Comparison of ENCODE assay signal across 9 mouse cellular contexts in the genomic region with DNA sequence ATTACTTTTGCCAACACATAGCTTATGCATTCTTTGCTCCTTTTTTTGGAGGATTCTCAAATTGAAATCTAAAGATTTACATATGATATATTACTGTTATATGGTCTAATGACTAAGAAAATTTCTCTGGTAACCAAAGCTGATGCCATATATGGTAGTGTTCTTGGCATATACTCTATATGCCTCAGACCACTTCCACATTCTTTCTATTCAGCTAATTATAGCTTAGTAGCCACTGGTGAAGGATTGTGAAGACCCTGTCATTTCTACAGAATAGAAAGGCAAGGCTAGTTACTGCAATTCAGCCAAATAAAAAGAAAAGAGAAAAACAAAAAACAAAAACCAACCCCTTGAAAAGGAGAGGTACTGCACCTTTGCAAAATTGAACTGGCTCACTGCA. TPM values are rescaled to one million over a fixed set of nuclear protein-coding genes. Genes with fewer than 3 reads are reported as not detected.
A peak's percentile ranks its signal among the peaks of the same experiment; 100 is the strongest.
DNase-seq lines count a peak whose midpoint lies in the region; ATAC-seq and TF ChIP-seq lines count a peak whose summit lies in the region.
"Had no signal": no experiment of that assay in that cellular context is flagged by ENCODE, and none has a peak within 500 bp of the region (broad histone marks: within the 10 kb centered on the region; RNA-seq: fewer than 3 reads in every experiment).

No protein-coding gene starts in this region.

- peak overlapping the region; percentile 41 for H3K4me3 ChIP-seq in kidney, embryonic 15.5 days (replicated peaks)
- peak overlapping the region; percentile 38 for H3K4me3 ChIP-seq in hindbrain, embryonic 16.5 days (ENCODE audit: low read length)
- H3K4me3 ChIP-seq in midbrain, postnatal 0 days (ENCODE audit: low read depth, low read length) = peak overlapping the region; percentile 68

- H3K9me3 ChIP-seq in kidney, embryonic 15.5 days (replicated peaks) = no peaks in the 10 kb centered on the region
- no peaks in the 10 kb centered on the region for H3K9me3 ChIP-seq in hindbrain, embryonic 16.5 days (ENCODE audit: control insufficient read depth, low read length)
- no peaks in the 10 kb centered on the region for H3K9me3 ChIP-seq in midbrain, postnatal 0 days (ENCODE audit: low read length)

- H3K27ac ChIP-seq in kidney, embryonic 15.5 days = peak overlapping the region; percentile 62
- H3K27ac ChIP-seq in hindbrain, embryonic 16.5 days (ENCODE audit: low read depth, low read length) = no peak overlapping the region
- no peak overlapping the region for H3K27ac ChIP-seq in midbrain, postnatal 0 days (ENCODE audit: low read depth, low read length)

- no peaks in the 10 kb centered on the region for H3K27me3 ChIP-seq in kidney, embryonic 15.5 days
- H3K27me3 ChIP-seq in hindbrain, embryonic 16.5 days (replicated peaks; ENCODE audit: control insufficient read depth, insufficient read depth, low read length) = no peaks in the 10 kb centered on the region
- no peaks in the 10 kb centered on the region for H3K27me3 ChIP-seq in midbrain, postnatal 0 days (ENCODE audit: insufficient read depth, low read length)

- H3K4me1 ChIP-seq in kidney, embryonic 15.5 days = peaks cover 46% of the 10 kb centered on the region
- H3K4me1 ChIP-seq in hindbrain, embryonic 16.5 days (ENCODE audit: control insufficient read depth, insufficient read depth, low read depth, low read length) = peaks cover 47% of the 10 kb centered on the region
- peaks cover 9% of the 10 kb centered on the region for H3K4me1 ChIP-seq in midbrain, postnatal 0 days (ENCODE audit: insufficient read depth, low read length)

- DNase-seq in kidney, postnatal 4 days = no peak
- DNase-seq in brain, embryonic 14.5 days (ENCODE audit: low read depth) = peak; percentile 46
- no peak for DNase-seq in midbrain, postnatal 0 days (ENCODE audit: low spot score)
- DNase-seq in embryo, embryonic 9.5 days (ENCODE audit: extremely low spot score) = no peak
- DNase-seq in gastrocnemius, postnatal 4 days (ENCODE audit: low spot score in 2 of 2) = no peak
- DNase-seq in adrenal gland, postnatal 10 days = no peak
- DNase-seq: retina, postnatal 1 day had no signal

- ATAC-seq in kidney, embryonic 15.5 days (replicated peaks; ENCODE audit: low FRiP score) = no peak
- ATAC-seq in hindbrain, embryonic 16.5 days = no peak
- no peak for ATAC-seq in midbrain, postnatal 0 days (ENCODE audit: low FRiP score)

- peak overlapping the region; percentile 77 for H3K4me2 ChIP-seq in kidney, embryonic 15.5 days
- peak overlapping the region; percentile 82 for H3K4me2 ChIP-seq in hindbrain, embryonic 16.5 days (ENCODE audit: low read length)
- H3K4me2 ChIP-seq in midbrain, postnatal 0 days (ENCODE audit: low read depth, low read length, poor library complexity, severe bottlenecking) = peak overlapping the region; percentile 84

- H3K36me3 ChIP-seq in kidney, embryonic 15.5 days = peaks cover 23% of the 10 kb centered on the region
- H3K36me3 ChIP-seq in hindbrain, embryonic 16.5 days (ENCODE audit: control insufficient read depth, insufficient read depth, low read length) = peaks cover under 1% of the 10 kb centered on the region; the same call in 1 of the 2 replicates
- H3K36me3 ChIP-seq in midbrain, postnatal 0 days (ENCODE audit: insufficient read depth, low read length) = no peaks in the 10 kb centered on the region

- no peak for TF ChIP-seq CTCF in brain, embryonic 14.5 days (IDR thresholded peaks at IDR 0.05; ENCODE audit: borderline replicate concordance, extremely low read depth, insufficient read depth, insufficient read length)
- TF ChIP-seq CTCF in midbrain, postnatal 0 days (IDR thresholded peaks at IDR 0.05) = no peak

- TF ChIP-seq POLR2A in brain, embryonic 14.5 days (IDR thresholded peaks at IDR 0.05; ENCODE audit: borderline replicate concordance, extremely low read depth, insufficient read depth, insufficient read length, poor library complexity, severe bottlenecking) = no peak

- peak overlapping the region; percentile 39 for H3K9ac ChIP-seq in kidney, embryonic 15.5 days
- H3K9ac ChIP-seq in hindbrain, embryonic 16.5 days (ENCODE audit: low read depth, low read length) = peak overlapping the region; percentile 51
- H3K9ac ChIP-seq in midbrain, postnatal 0 days (replicated peaks; ENCODE audit: low read length, poor library complexity, severe bottlenecking) = peak overlapping the region; percentile 42

RNA-seq across cellular contexts. Expression of a gene that starts 3.6 kb away (rescaled TPM):
- polyA plus RNA-seq in kidney, embryonic 15.5 days (2015; fragmentation: Nextera tagmentation; extraction: Ambion mirVana) = 29.2 and 29.6 TPM in 2 replicates
- polyA plus RNA-seq in brain, embryonic 14.5 days (2012; rRNA removed) = 8.8 and 12.8 TPM in 2 replicates
- 11.2 and 11.5 TPM in 2 replicates for polyA plus RNA-seq in hindbrain, embryonic 16.5 days (2015; fragmentation: Nextera tagmentation; extraction: Ambion mirVana)
- total RNA-seq in midbrain, postnatal 0 days (2014; rRNA removed) = 38.0 and 45.1 TPM in 2 replicates
- polyA plus RNA-seq in midbrain, postnatal 0 days (2015; fragmentation: Nextera tagmentation; extraction: Ambion mirVana) = 12.2 and 14.2 TPM in 2 replicates
- 10 to 100 TPM; 84.0 to 90.4 TPM for total RNA-seq in gastrocnemius, postnatal 4 days (2021)
- 10 to 100 TPM; 62.7 to 71.0 TPM for total RNA-seq in adrenal gland, postnatal 10 days (2021)

RNA-seq across cellular contexts. Expression of a gene that starts 27.8 kb away (rescaled TPM):
- 552 and 602 TPM in 2 replicates for polyA plus RNA-seq in kidney, embryonic 15.5 days (2015; fragmentation: Nextera tagmentation; extraction: Ambion mirVana)
- polyA plus RNA-seq in brain, embryonic 14.5 days (2012; rRNA removed) = 207 and 320 TPM in 2 replicates
- 223 and 239 TPM in 2 replicates for polyA plus RNA-seq in hindbrain, embryonic 16.5 days (2015; fragmentation: Nextera tagmentation; extraction: Ambion mirVana)
- 46.2 and 57.2 TPM in 2 replicates for total RNA-seq in midbrain, postnatal 0 days (2014; rRNA removed)
- 133 and 142 TPM in 2 replicates for polyA plus RNA-seq in midbrain, postnatal 0 days (2015; fragmentation: Nextera tagmentation; extraction: Ambion mirVana)
- 10 to 100 TPM; 96.2 to 97.0 TPM for total RNA-seq in gastrocnemius, postnatal 4 days (2021)
- 10 to 100 TPM; 84.9 to 92.0 TPM for total RNA-seq in adrenal gland, postnatal 10 days (2021)

RNA-seq across cellular contexts. Expression of a gene that starts 48.7 kb away (rescaled TPM):
- 1.0 and 1.4 TPM in 2 replicates for polyA plus RNA-seq in kidney, embryonic 15.5 days (2015; fragmentation: Nextera tagmentation; extraction: Ambion mirVana)
- polyA plus RNA-seq in brain, embryonic 14.5 days (2012; rRNA removed) = 0.56 and 0.79 TPM in 2 replicates
- polyA plus RNA-seq in hindbrain, embryonic 16.5 days (2015; fragmentation: Nextera tagmentation; extraction: Ambion mirVana) = 0.35 and 0.40 TPM in 2 replicates
- 0.99 and 1.5 TPM in 2 replicates for total RNA-seq in midbrain, postnatal 0 days (2014; rRNA removed)
- 0.38 and 0.62 TPM in 2 replicates for polyA plus RNA-seq in midbrain, postnatal 0 days (2015; fragmentation: Nextera tagmentation; extraction: Ambion mirVana)
- total RNA-seq in gastrocnemius, postnatal 4 days (2021) = 1 to 10 TPM; 3.0 to 3.4 TPM
- 1 to 10 TPM; 6.3 to 6.5 TPM for total RNA-seq in adrenal gland, postnatal 10 days (2021)

RNA-seq across cellular contexts. Expression of a gene that starts 56.8 kb away (rescaled TPM):
- 5,533 and 6,211 TPM in 2 replicates for polyA plus RNA-seq in kidney, embryonic 15.5 days (2015; fragmentation: Nextera tagmentation; extraction: Ambion mirVana)
- polyA plus RNA-seq in brain, embryonic 14.5 days (2012; rRNA removed) = 2,174 and 2,845 TPM in 2 replicates
- polyA plus RNA-seq in hindbrain, embryonic 16.5 days (2015; fragmentation: Nextera tagmentation; extraction: Ambion mirVana) = 4,094 and 4,423 TPM in 2 replicates
- total RNA-seq in midbrain, postnatal 0 days (2014; rRNA removed) = 2,296 and 2,489 TPM in 2 replicates
- 5,099 and 5,106 TPM in 2 replicates for polyA plus RNA-seq in midbrain, postnatal 0 days (2015; fragmentation: Nextera tagmentation; extraction: Ambion mirVana)
- total RNA-seq in gastrocnemius, postnatal 4 days (2021) = 1,000 to 10,000 TPM; 1,218 to 1,228 TPM
- total RNA-seq in adrenal gland, postnatal 10 days (2021) = 1,000 to 10,000 TPM; 1,588 to 1,631 TPM
